Comparison of ENCODE assay signal across 27 mouse cellular contexts in genomic region chr16:87602717-87603526, GRCm38 (mm10). TPM values are rescaled to one million over a fixed set of nuclear protein-coding genes. Genes with fewer than 3 reads are reported as not detected.
DNase-seq lines count a peak whose midpoint lies in the region; ATAC-seq and TF ChIP-seq lines count a peak whose summit lies in the region.
"Had no signal": no experiment of that assay in that cellular context is flagged by ENCODE, and none has a peak within 500 bp of the region (broad histone marks: within the 10 kb centered on the region; RNA-seq: fewer than 3 reads in every experiment).

No protein-coding gene starts in this region.

- no peak overlapping the region for H3K9ac ChIP-seq in heart, embryonic 12.5 days
- H3K9ac ChIP-seq in heart, adult 2 months (ENCODE audit: low read depth, low read length) = no peak overlapping the region
- no peak overlapping the region for H3K9ac ChIP-seq in ES-Bruce4 (ENCODE audit: low read depth, poor library complexity, severe bottlenecking)
- H3K9ac ChIP-seq in intestine, postnatal 0 days (ENCODE audit: low read depth, low read length) = no peak overlapping the region
- no peak overlapping the region for H3K9ac ChIP-seq in stomach, postnatal 0 days (ENCODE audit: low read length)
- no peak overlapping the region for H3K9ac ChIP-seq in kidney, embryonic 14.5 days (ENCODE audit: low read depth, low read length)
- H3K9ac ChIP-seq: embryonic facial prominence, embryonic 13.5 days; forebrain, embryonic 13.5 days; heart, embryonic 13.5 days; limb, embryonic 13.5 days; liver, embryonic 13.5 days; midbrain, embryonic 15.5 days; neural tube, embryonic 15.5 days had no signal

- WGBS in heart, embryonic 12.5 days = 49% methylated on average over 17 of the region's 17 CpGs
- 49% methylated on average over 17 of the region's 17 CpGs for WGBS in heart, adult 2 months
- 20% methylated on average over 17 of the region's 17 CpGs for WGBS in intestine, postnatal 0 days
- WGBS in stomach, postnatal 0 days = 28% methylated on average over 17 of the region's 17 CpGs
- 27% methylated on average over 17 of the region's 17 CpGs for WGBS in kidney, embryonic 14.5 days

- no peak overlapping the region for H3K27ac ChIP-seq in heart, embryonic 12.5 days (ENCODE audit: poor library complexity, severe bottlenecking)
- no peak overlapping the region for H3K27ac ChIP-seq in heart, adult 2 months
- H3K27ac ChIP-seq in ES-Bruce4 (ENCODE audit: insufficient read depth, low read length) = 0 out of 2 replicates have a peak overlapping the region, but pooled peaks have one; percentile 50
- peak overlapping the region; percentile 81 for H3K27ac ChIP-seq in intestine, postnatal 0 days (ENCODE audit: low read depth, low read length)
- H3K27ac ChIP-seq in stomach, postnatal 0 days (replicated peaks) = no peak overlapping the region
- no peak overlapping the region for H3K27ac ChIP-seq in kidney, embryonic 14.5 days (ENCODE audit: low read depth, low read length)
- H3K27ac ChIP-seq: embryonic facial prominence, embryonic 13.5 days; forebrain, embryonic 13.5 days; heart, embryonic 13.5 days; hindbrain, postnatal 0 days; layer of hippocampus, adult 2 months; limb, embryonic 13.5 days; liver, embryonic 13.5 days; macrophage; midbrain, embryonic 15.5 days; neural tube, embryonic 15.5 days had no signal

- no peaks in the 10 kb centered on the region for H3K36me3 ChIP-seq in heart, embryonic 12.5 days
- no peaks in the 10 kb centered on the region for H3K36me3 ChIP-seq in heart, adult 2 months (ENCODE audit: control insufficient read depth, insufficient read depth, low read length)
- no peaks in the 10 kb centered on the region for H3K36me3 ChIP-seq in ES-Bruce4 (ENCODE audit: control insufficient read depth, insufficient read depth, low read length, poor library complexity, severe bottlenecking)
- H3K36me3 ChIP-seq in intestine, postnatal 0 days (ENCODE audit: control insufficient read depth, insufficient read depth) = no peaks in the 10 kb centered on the region
- H3K36me3 ChIP-seq in stomach, postnatal 0 days (ENCODE audit: control insufficient read depth, insufficient read depth, low read length) = no peaks in the 10 kb centered on the region
- no peaks in the 10 kb centered on the region for H3K36me3 ChIP-seq in kidney, embryonic 14.5 days (ENCODE audit: control insufficient read depth, insufficient read depth, low read length)
- H3K36me3 ChIP-seq: embryonic facial prominence, embryonic 13.5 days; G1E; heart, embryonic 13.5 days; limb, embryonic 13.5 days; liver, embryonic 13.5 days; midbrain, embryonic 15.5 days; neural tube, embryonic 15.5 days had no signal

- H3K4me1 ChIP-seq in heart, embryonic 12.5 days (replicated peaks) = peaks cover 19% of the 10 kb centered on the region
- H3K4me1 ChIP-seq in heart, adult 2 months (ENCODE audit: control insufficient read depth, insufficient read depth, low read length) = peaks cover 2% of the 10 kb centered on the region
- peaks cover 2% of the 10 kb centered on the region for H3K4me1 ChIP-seq in ES-Bruce4 (ENCODE audit: control insufficient read depth, insufficient read depth, low read length)
- H3K4me1 ChIP-seq in intestine, postnatal 0 days (replicated peaks; ENCODE audit: control insufficient read depth, insufficient read depth, low read length) = 0 out of 2 replicates have a peak, but pooled peaks cover 8% of the 10 kb centered on the region
- 0 out of 2 replicates have a peak, but pooled peaks cover under 1% of the 10 kb centered on the region for H3K4me1 ChIP-seq in stomach, postnatal 0 days (replicated peaks; ENCODE audit: control insufficient read depth, insufficient read depth)
- H3K4me1 ChIP-seq in kidney, embryonic 14.5 days (ENCODE audit: control insufficient read depth, insufficient read depth, low read length) = peaks cover 4% of the 10 kb centered on the region; the same call in 1 of the 2 replicates
- H3K4me1 ChIP-seq: embryonic facial prominence, embryonic 13.5 days had no signal

- intact Hi-C loops in heart, adult 2 months (cut with DNase I) = no loop called here

- DNase-seq in heart, adult 2 months = no peak
- peak; percentile 44 for DNase-seq in stomach, postnatal 0 days (ENCODE audit: low spot score)
- DNase-seq: adrenal gland, adult 8-10 months; cerebellum, adult 2 months; cerebellum, postnatal 25 days; heart, postnatal 14 days; kidney, adult 2 months; kidney, postnatal 10 days; liver, embryonic 13.5 days; lung, adult 2 months had no signal

- no peak for ATAC-seq in heart, embryonic 12.5 days (ENCODE audit: insufficient number of reproducible peaks, low FRiP score)
- peak; percentile 93 for ATAC-seq in intestine, postnatal 0 days
- ATAC-seq in stomach, postnatal 0 days (ENCODE audit: low FRiP score, low TSS enrichment) = peak; percentile 79
- ATAC-seq in kidney, embryonic 14.5 days (ENCODE audit: low FRiP score, low TSS enrichment) = no peak
- no peak for ATAC-seq in granulocyte monocyte progenitor cell, adult 5-6 weeks (replicated peaks; ENCODE audit: poor library complexity, severe bottlenecking)
- ATAC-seq: CD4-positive, CD25-positive, alpha-beta regulatory T cell, adult 4 months; forebrain, embryonic 13.5 days; hindbrain, postnatal 0 days; midbrain, embryonic 15.5 days had no signal

- peak overlapping the region; percentile 26; the same call in 1 of the 2 replicates for H3K4me2 ChIP-seq in heart, embryonic 12.5 days
- H3K4me2 ChIP-seq in intestine, postnatal 0 days (replicated peaks; ENCODE audit: low read depth) = peak overlapping the region; percentile 21; the same call in 1 of the 2 replicates
- H3K4me2 ChIP-seq in stomach, postnatal 0 days (replicated peaks; ENCODE audit: low read depth) = no peak overlapping the region
- no peak overlapping the region for H3K4me2 ChIP-seq in kidney, embryonic 14.5 days (replicated peaks; ENCODE audit: low read depth, low read length)
- H3K4me2 ChIP-seq: embryonic facial prominence, embryonic 13.5 days; forebrain, embryonic 13.5 days; heart, embryonic 13.5 days; limb, embryonic 13.5 days; liver, embryonic 13.5 days; midbrain, embryonic 15.5 days; neural tube, embryonic 15.5 days had no signal

- TF ChIP-seq EP300 in heart, adult 2 months (IDR thresholded peaks at IDR 0.05; ENCODE audit: insufficient read depth, low read depth, low read length) = no peak
- no peak for TF ChIP-seq EP300 in ES-Bruce4 (IDR thresholded peaks at IDR 0.05; ENCODE audit: insufficient read depth, low read depth, low read length)
- TF ChIP-seq EP300 in stomach, postnatal 0 days (optimal IDR thresholded peaks at IDR 0.05) = no peak

- H3K79me2 ChIP-seq in heart, adult 2 months (replicated peaks; ENCODE audit: control insufficient read depth, insufficient read depth, low read length) = no peaks in the 10 kb centered on the region

- H3K9me3 ChIP-seq in heart, embryonic 12.5 days (replicated peaks) = no peaks in the 10 kb centered on the region
- no peaks in the 10 kb centered on the region for H3K9me3 ChIP-seq in ES-Bruce4 (replicated peaks; ENCODE audit: control insufficient read depth, insufficient read depth, low read length, poor library complexity, severe bottlenecking)
- no peaks in the 10 kb centered on the region for H3K9me3 ChIP-seq in intestine, postnatal 0 days (ENCODE audit: control insufficient read depth)
- H3K9me3 ChIP-seq in stomach, postnatal 0 days (ENCODE audit: control insufficient read depth, low read length) = no peaks in the 10 kb centered on the region
- no peaks in the 10 kb centered on the region for H3K9me3 ChIP-seq in kidney, embryonic 14.5 days (ENCODE audit: control insufficient read depth, low read length)
- H3K9me3 ChIP-seq: embryonic facial prominence, embryonic 13.5 days; forebrain, embryonic 13.5 days; heart, embryonic 13.5 days; limb, embryonic 13.5 days; liver, embryonic 13.5 days; midbrain, embryonic 15.5 days; neural tube, embryonic 15.5 days had no signal

- no peak for TF ChIP-seq POLR2A in heart, adult 2 months (IDR thresholded peaks at IDR 0.05; ENCODE audit: insufficient read depth, low read depth, low read length)
- TF ChIP-seq POLR2A in ES-Bruce4 (IDR thresholded peaks at IDR 0.05; ENCODE audit: insufficient read depth, low read length) = no peak

- no peaks in the 10 kb centered on the region for H3K27me3 ChIP-seq in heart, embryonic 12.5 days (replicated peaks)
- no peaks in the 10 kb centered on the region for H3K27me3 ChIP-seq in heart, adult 2 months (ENCODE audit: control insufficient read depth, insufficient read depth, low read length)
- no peaks in the 10 kb centered on the region for H3K27me3 ChIP-seq in ES-Bruce4 (ENCODE audit: control insufficient read depth, insufficient read depth, low read length, poor library complexity, severe bottlenecking)
- H3K27me3 ChIP-seq in intestine, postnatal 0 days (replicated peaks; ENCODE audit: control insufficient read depth, insufficient read depth, low read length) = no peaks in the 10 kb centered on the region
- H3K27me3 ChIP-seq in stomach, postnatal 0 days (ENCODE audit: control insufficient read depth, insufficient read depth, low read length) = no peaks in the 10 kb centered on the region
- H3K27me3 ChIP-seq in kidney, embryonic 14.5 days (ENCODE audit: control insufficient read depth, insufficient read depth, low read length) = no peaks in the 10 kb centered on the region
- H3K27me3 ChIP-seq: embryonic facial prominence, embryonic 13.5 days; forebrain, embryonic 13.5 days; heart, embryonic 13.5 days; limb, embryonic 13.5 days; liver, embryonic 13.5 days; midbrain, embryonic 15.5 days; neural tube, embryonic 15.5 days had no signal

- no peak for TF ChIP-seq CTCF in heart, adult 2 months (IDR thresholded peaks at IDR 0.05)
- TF ChIP-seq CTCF in ES-Bruce4 (IDR thresholded peaks at IDR 0.05; ENCODE audit: low read depth, low read length) = no peak
- no peak for TF ChIP-seq CTCF in intestine, postnatal 0 days (IDR thresholded peaks at IDR 0.05; ENCODE audit: low read depth)
- no peak for TF ChIP-seq CTCF in stomach, postnatal 0 days (IDR thresholded peaks at IDR 0.05; ENCODE audit: low read depth)

- no peak overlapping the region for H3K4me3 ChIP-seq in heart, embryonic 12.5 days
- no peak overlapping the region for H3K4me3 ChIP-seq in heart, adult 2 months
- H3K4me3 ChIP-seq in ES-Bruce4 (ENCODE audit: low read depth, low read length) = no peak overlapping the region
- no peak overlapping the region for H3K4me3 ChIP-seq in intestine, postnatal 0 days (ENCODE audit: low read depth, low read length)
- no peak overlapping the region for H3K4me3 ChIP-seq in stomach, postnatal 0 days (ENCODE audit: low read depth, low read length)
- no peak overlapping the region for H3K4me3 ChIP-seq in kidney, embryonic 14.5 days (ENCODE audit: low read length)
- H3K4me3 ChIP-seq: embryonic facial prominence, embryonic 13.5 days; forebrain, embryonic 13.5 days; heart, embryonic 13.5 days; layer of hippocampus, adult 2 months; limb, embryonic 13.5 days; liver, embryonic 13.5 days; midbrain, embryonic 15.5 days; neural tube, embryonic 15.5 days had no signal

RNA-seq across cellular contexts. Expression of gene Map3k7cl, which starts 49.8 kb away (rescaled TPM):
- polyA plus RNA-seq in heart, embryonic 12.5 days (2016; fragmentation: Nextera tagmentation; extraction: Ambion mirVana) = 0.13 TPM in 1 of 2 replicates, not detected in the other
- total RNA-seq in heart, adult 2 months (2021) = 1 to 10 TPM; 2.0 to 2.2 TPM
- polyA plus RNA-seq in heart, adult 2 months (2012; rRNA removed) = 1.5 and 1.6 TPM in 2 replicates
- polyA plus RNA-seq in ES-Bruce4 (2011; ENCODE audit: insufficient read depth, insufficient read length, low read depth, missing spikeins) = not detected in 2 replicates
- 0.35 and 0.43 TPM in 2 replicates for polyA plus RNA-seq in intestine, postnatal 0 days (2015; fragmentation: Nextera tagmentation; extraction: Ambion mirVana)
- polyA plus RNA-seq in stomach, postnatal 0 days (2015; fragmentation: Nextera tagmentation; extraction: Ambion mirVana) = 0.19 and 0.58 TPM in 2 replicates
- polyA plus RNA-seq in kidney, embryonic 14.5 days (2014; fragmentation: Nextera tagmentation; extraction: Ambion mirVana) = 0.69 and 1.4 TPM in 2 replicates
- total RNA-seq in granulocyte monocyte progenitor cell, adult 5-6 weeks (2014; fragmentation: Nextera tagmentation) = not detected in 2 replicates
- not detected in 2 replicates for total RNA-seq in granulocyte monocyte progenitor cell, adult 5-6 weeks (2017)
- polyA plus RNA-seq: CD4-positive, CD25-positive, alpha-beta regulatory T cell, adult 4 months; embryonic facial prominence, embryonic 13.5 days; G1E; hindbrain, embryonic 11.5 days; liver, embryonic 13.5 days; macrophage had no signal

Comparison
In these comparisons a context has a peak if more than half of its experiments do, and no peak if none do; other contexts are left out.
1. ATAC-seq: peak in intestine, postnatal 0 days (single experiment) and stomach, postnatal 0 days (single experiment); none in heart, embryonic 12.5 days (single experiment), kidney, embryonic 14.5 days (single experiment) and granulocyte monocyte progenitor cell, adult 5-6 weeks (single experiment).
2. H3K27ac ChIP-seq: peak in ES-Bruce4 (single experiment) and intestine, postnatal 0 days (single experiment); none in heart, embryonic 12.5 days (single experiment), heart, adult 2 months (single experiment), stomach, postnatal 0 days (single experiment) and kidney, embryonic 14.5 days (single experiment).
3. H3K4me2 ChIP-seq: peak in heart, embryonic 12.5 days (single experiment) and intestine, postnatal 0 days (single experiment); none in stomach, postnatal 0 days (single experiment) and kidney, embryonic 14.5 days (single experiment).